Mouse (Mus musculus): Measurements from ENCODE around the gene Tcea3.

GRCm38 (mm10) chr4:136289918-136290780 is 42.6 kb downstream of the Tcea3 start:
- TF ChIP-seq CHD2 (IDR thresholded peaks at IDR 0.05; ENCODE audit: low read depth, low read length) (no peak), ZC3H11A (IDR thresholded peaks at IDR 0.05; ENCODE audit: borderline replicate concordance, low read depth, low read length) (no peak), HCFC1 (IDR thresholded peaks at IDR 0.05; ENCODE audit: borderline replicate concordance, insufficient read depth, low read length) (no peak), ZNF384 (IDR thresholded peaks at IDR 0.05; ENCODE audit: low read depth, low read length) (no peak), MAFK (IDR thresholded peaks at IDR 0.05; ENCODE audit: insufficient read depth, low read depth, low read length) (no peak)
